Mouse (Mus musculus) kidney, adult 11 months (tissue): Measurements from ENCODE around the gene Anapc5.

Experiments
- DNase-seq: peaks from one replicate; pipeline ENCODE4 v3.0.0; 2022

Gene Anapc5

GRCm38 (mm10) chr5:122767283-122767682, 53.9 kb downstream of the Anapc5 start:
- DNase-seq = no peak

GRCm38 (mm10) chr5:122764032-122764464, 57.1 kb downstream of the Anapc5 start:
- no peak for DNase-seq

- no peak for DNase-seq
These were observed 57.7 kb downstream of the Anapc5 start for GRCm38 (mm10) chr5:122763271-122764031.

GRCm38 (mm10) chr5:122756680-122757079, 64.5 kb downstream of the Anapc5 start:
- peak; percentile 83 for DNase-seq

- no peak for DNase-seq
These were observed 65.0 kb downstream of the Anapc5 start for GRCm38 (mm10) chr5:122756144-122756543.

- no peak for DNase-seq
These were observed 65.5 kb downstream of the Anapc5 start for GRCm38 (mm10) chr5:122755620-122756019.

- no peak for DNase-seq
These were observed 66.7 kb downstream of the Anapc5 start for GRCm38 (mm10) chr5:122754477-122754876.

GRCm38 (mm10) chr5:122747950-122748349, 73.2 kb downstream of the Anapc5 start:
- DNase-seq = no peak

GRCm38 (mm10) chr5:122743880-122744422, 77.2 kb downstream of the Anapc5 start:
- DNase-seq = no peak
